Mouse (Mus musculus): ENCODE data around the gene Phactr2. TPM values are rescaled to one million over a fixed set of nuclear protein-coding genes. Genes with fewer than 3 reads are reported as not detected.

The Phactr2 gene
- polyA plus RNA-seq, 1 experiment from 2014 or later, result 70.5 TPM

DNA sequence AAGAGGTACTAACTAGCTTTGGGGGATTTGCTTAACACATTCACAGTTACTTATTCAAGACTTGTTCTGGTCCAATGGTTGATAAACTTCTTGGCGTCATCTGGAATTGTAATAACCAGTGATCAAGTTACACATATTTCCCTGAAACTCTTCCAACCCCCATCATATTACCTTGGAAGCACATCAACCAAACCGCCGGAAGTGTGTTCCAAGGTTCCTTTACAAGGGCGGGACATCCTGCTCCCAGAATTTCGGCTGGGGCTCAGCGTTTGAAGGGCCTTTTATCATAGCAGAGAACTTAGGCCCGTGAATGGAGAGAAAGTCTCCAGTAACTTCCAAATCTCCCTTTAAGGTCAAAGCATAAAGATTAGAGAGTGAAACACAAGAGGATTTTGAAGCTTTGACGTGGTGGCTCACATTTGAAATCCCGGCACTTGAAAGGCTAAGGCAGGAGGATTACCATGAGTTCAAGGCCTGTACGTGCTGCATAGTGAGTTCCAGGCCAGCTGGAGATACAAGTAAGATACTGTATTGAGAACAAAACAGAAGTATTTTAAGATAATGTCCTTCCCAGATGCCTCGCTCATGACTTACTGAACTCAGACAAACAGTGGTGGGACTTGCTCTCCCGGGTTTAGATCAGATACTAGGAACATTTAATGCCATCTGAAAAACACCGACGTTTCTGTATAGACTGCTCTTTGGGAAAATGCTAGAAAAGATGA is 147.9 kb downstream of the Phactr2 start:
- Histone ChIP-seq H3K4me2 (no peak overlapping the region), H3K27ac (ENCODE audit: low read depth, low read length) (0 out of 2 replicates have a peak overlapping the region, but pooled peaks have one; percentile 7), H3K4me3 (ENCODE audit: low read depth, low read length) (no peak overlapping the region), H3K36me3 (ENCODE audit: control insufficient read depth, insufficient read depth, low read length) (no peaks in the 10 kb centered on the region), H3K9ac (ENCODE audit: low read depth, low read length) (no peak overlapping the region), H3K27me3 (ENCODE audit: control insufficient read depth, insufficient read depth, low read length) (no peaks in the 10 kb centered on the region), H3K4me1 (ENCODE audit: control insufficient read depth, insufficient read depth, low read length) (peaks cover 17% of the 10 kb centered on the region), H3K9me3 (replicated peaks; ENCODE audit: control insufficient read depth, low read length) (no peaks in the 10 kb centered on the region)
- WGBS (ENCODE audit: insufficient replicate concordance), result 62% methylated on average over 14 of the region's 14 CpGs
- ATAC-seq (replicated peaks; ENCODE audit: insufficient number of reproducible peaks, low FRiP score, low TSS enrichment), result no peak

DNA sequence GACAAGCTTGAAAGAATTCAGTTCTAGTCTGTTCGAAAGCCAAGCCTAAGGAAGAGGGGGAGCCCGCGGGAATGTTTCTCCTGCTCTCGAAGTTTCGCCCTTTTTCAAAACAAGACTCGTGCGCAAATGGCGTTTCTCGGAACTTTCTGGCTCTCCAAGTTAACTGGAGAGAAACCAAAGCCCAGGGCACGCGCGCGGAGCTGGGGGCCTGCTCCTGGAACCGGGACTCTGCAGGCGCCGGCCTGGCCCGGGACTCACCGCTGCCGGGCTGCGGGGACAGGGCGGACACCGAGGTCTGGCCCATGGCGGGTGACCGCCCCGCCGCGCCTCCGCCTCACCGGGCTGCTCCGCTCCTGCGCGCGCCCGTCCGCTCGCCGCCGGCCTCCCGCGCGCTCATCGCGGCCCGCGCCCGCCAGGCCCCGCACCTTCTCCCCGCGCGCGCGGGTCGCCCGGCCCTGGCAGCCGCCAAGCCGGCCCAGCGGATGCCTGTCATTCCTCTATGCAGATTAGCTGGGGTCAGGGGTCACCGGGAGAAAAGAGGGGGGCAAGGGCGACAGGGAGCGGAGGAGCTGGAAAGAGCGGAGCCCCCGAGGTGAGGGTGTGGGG is 150.3 kb downstream of the Phactr2 start:
- H3K9me3 ChIP-seq (replicated peaks; ENCODE audit: control insufficient read depth, low read length), result no peaks in the 10 kb centered on the region
- H3K36me3 ChIP-seq (ENCODE audit: control insufficient read depth, insufficient read depth, low read length), result no peaks in the 10 kb centered on the region
- peaks cover 22% of the 10 kb centered on the region for H3K4me1 ChIP-seq (ENCODE audit: control insufficient read depth, insufficient read depth, low read length)
- 0% methylated on average over 45 of the region's 62 CpGs for WGBS (ENCODE audit: insufficient replicate concordance)
- peak; percentile 84 for ATAC-seq (replicated peaks; ENCODE audit: insufficient number of reproducible peaks, low FRiP score, low TSS enrichment)
- H3K4me3 ChIP-seq (ENCODE audit: low read depth, low read length), result peak overlapping the region; percentile 68
- peak overlapping the region; percentile 79 for H3K4me2 ChIP-seq
- no peaks in the 10 kb centered on the region for H3K27me3 ChIP-seq (ENCODE audit: control insufficient read depth, insufficient read depth, low read length)
- peak overlapping the region; percentile 96 for H3K27ac ChIP-seq (ENCODE audit: low read depth, low read length)
- H3K9ac ChIP-seq (ENCODE audit: low read depth, low read length), result peak overlapping the region; percentile 94

DNA sequence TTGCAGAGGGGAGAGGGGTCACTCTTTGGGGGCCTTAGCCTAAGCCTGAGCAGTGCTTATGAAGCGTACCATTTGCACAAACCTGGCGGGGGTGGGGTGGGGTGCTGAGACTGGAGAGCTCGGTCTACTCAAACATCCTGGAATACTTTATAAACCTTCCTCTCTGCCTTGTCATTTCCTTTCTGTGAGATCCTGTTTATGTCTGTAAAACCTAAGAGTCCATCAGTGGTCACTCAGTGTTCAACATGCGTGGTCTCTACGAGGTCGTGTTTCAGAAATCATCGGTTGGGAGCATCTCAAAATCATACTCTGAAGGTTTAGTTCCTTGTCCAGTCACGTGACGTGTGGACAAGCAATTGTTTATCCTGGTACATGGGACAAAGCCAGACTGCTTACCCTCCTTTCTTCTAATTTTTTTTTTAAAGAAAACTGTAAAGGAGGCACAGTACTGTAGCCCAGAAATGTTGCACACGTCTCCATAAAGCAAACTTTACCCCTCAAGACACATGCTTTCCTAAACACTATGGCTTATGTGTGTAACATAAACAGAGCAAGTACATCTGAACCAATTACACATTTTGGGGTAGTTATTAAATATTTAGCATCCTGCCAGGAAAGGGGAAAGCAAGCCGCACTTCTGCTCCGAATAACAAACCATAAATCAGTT is 150.9 kb downstream of the Phactr2 start:
- 15% methylated on average over 12 of the region's 12 CpGs for WGBS (ENCODE audit: insufficient replicate concordance)
- Histone ChIP-seq H3K4me3 (ENCODE audit: low read depth, low read length) (peak overlapping the region; percentile 68), H3K4me1 (ENCODE audit: control insufficient read depth, insufficient read depth, low read length) (peaks cover 21% of the 10 kb centered on the region), H3K27ac (ENCODE audit: low read depth, low read length) (peak overlapping the region; percentile 96), H3K9me3 (replicated peaks; ENCODE audit: control insufficient read depth, low read length) (no peaks in the 10 kb centered on the region), H3K4me2 (peak overlapping the region; percentile 79), H3K27me3 (ENCODE audit: control insufficient read depth, insufficient read depth, low read length) (no peaks in the 10 kb centered on the region), H3K36me3 (ENCODE audit: control insufficient read depth, insufficient read depth, low read length) (no peaks in the 10 kb centered on the region), H3K9ac (ENCODE audit: low read depth, low read length) (peak overlapping the region; percentile 94)
- ATAC-seq (replicated peaks; ENCODE audit: insufficient number of reproducible peaks, low FRiP score, low TSS enrichment), result no peak

DNA sequence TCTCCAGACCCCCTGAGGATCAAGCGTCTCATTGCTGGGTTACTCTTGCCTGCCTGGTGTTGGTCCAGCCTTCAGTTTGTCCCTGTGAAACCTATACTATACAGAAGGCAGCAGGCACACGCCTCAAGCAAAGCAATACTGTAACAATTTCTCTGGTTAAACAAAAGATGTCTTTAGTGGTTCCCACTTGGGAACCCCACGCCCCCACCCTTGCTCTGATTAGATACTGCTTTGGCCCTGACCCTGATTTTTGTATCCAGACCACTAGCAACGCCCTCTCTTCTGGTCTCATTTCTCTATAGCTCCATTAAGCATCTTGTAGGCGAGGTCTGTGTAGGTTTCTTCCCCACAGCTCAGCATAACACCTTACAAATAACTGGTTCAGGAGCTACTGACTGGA is 159.2 kb downstream of the Phactr2 start:
- Histone ChIP-seq H3K27me3 (ENCODE audit: control insufficient read depth, insufficient read depth, low read length) (no peaks in the 10 kb centered on the region), H3K27ac (ENCODE audit: low read depth, low read length) (no peak overlapping the region)

DNA sequence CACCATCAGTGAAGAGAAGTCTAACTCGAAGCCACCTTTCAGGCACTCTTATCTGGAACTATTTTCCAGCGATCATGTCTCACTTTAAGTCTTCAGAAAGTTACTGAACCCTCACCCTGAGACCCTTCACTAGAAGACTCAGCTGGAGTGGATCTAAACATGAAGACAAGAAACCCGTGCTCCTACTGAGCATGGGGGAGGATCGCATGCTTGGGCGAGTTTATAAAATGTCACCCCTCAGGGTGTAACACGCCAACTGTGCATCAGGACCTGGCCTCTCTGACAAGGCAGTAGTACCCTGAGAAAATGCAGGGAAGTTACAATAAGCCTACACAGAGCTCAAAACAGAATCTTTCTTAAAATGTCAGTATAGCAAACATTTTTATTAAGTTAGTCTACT is 161.6 kb downstream of the Phactr2 start:
- no peaks in the 10 kb centered on the region for H3K9me3 ChIP-seq (replicated peaks; ENCODE audit: control insufficient read depth, low read length)
- no peak overlapping the region for H3K4me3 ChIP-seq (ENCODE audit: low read depth, low read length)
- H3K9ac ChIP-seq (ENCODE audit: low read depth, low read length), result no peak overlapping the region
- 65% methylated on average over 6 of the region's 6 CpGs for WGBS (ENCODE audit: insufficient replicate concordance)
- H3K4me1 ChIP-seq (ENCODE audit: control insufficient read depth, insufficient read depth, low read length), result peaks cover 43% of the 10 kb centered on the region
- no peaks in the 10 kb centered on the region for H3K27me3 ChIP-seq (ENCODE audit: control insufficient read depth, insufficient read depth, low read length)
- no peak overlapping the region for H3K27ac ChIP-seq (ENCODE audit: low read depth, low read length)
- ATAC-seq (replicated peaks; ENCODE audit: insufficient number of reproducible peaks, low FRiP score, low TSS enrichment), result no peak
- no peak overlapping the region for H3K4me2 ChIP-seq
- no peaks in the 10 kb centered on the region for H3K36me3 ChIP-seq (ENCODE audit: control insufficient read depth, insufficient read depth, low read length)

More for the DNA sequence above, 159.2 kb downstream of the Phactr2 start:
- H3K36me3 ChIP-seq (ENCODE audit: control insufficient read depth, insufficient read depth, low read length), result no peaks in the 10 kb centered on the region
- ATAC-seq (replicated peaks; ENCODE audit: insufficient number of reproducible peaks, low FRiP score, low TSS enrichment), result 0 out of 2 replicates have a peak, but pooled peaks have one; percentile 26
- no peak overlapping the region for H3K4me3 ChIP-seq (ENCODE audit: low read depth, low read length)
- peaks cover 39% of the 10 kb centered on the region for H3K4me1 ChIP-seq (ENCODE audit: control insufficient read depth, insufficient read depth, low read length)
- H3K4me2 ChIP-seq, result no peak overlapping the region
- no peaks in the 10 kb centered on the region for H3K9me3 ChIP-seq (replicated peaks; ENCODE audit: control insufficient read depth, low read length)
- 64% methylated on average over 5 of the region's 5 CpGs for WGBS (ENCODE audit: insufficient replicate concordance)
- no peak overlapping the region for H3K9ac ChIP-seq (ENCODE audit: low read depth, low read length)

DNA sequence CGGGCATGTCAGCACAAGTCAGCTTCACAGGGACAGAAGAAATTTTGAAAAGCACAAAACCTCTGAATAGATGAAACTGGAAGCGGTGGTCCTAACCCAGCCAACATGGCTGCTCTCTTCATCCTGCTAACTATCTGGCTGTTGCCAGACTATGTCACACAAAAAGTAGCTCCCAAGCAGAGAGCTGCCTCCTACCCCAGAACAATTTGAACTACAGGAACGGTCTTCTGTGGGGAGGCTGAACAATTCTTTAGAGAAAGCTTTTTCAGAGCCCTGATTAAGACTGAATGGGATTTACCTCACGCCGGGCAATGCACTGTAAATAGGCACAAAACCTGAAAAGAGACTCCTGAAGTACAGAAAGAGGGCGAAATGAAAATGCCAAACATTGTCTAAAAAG is 162.6 kb downstream of the Phactr2 start:
- H3K36me3 ChIP-seq (ENCODE audit: control insufficient read depth, insufficient read depth, low read length), result no peaks in the 10 kb centered on the region
- H3K4me3 ChIP-seq (ENCODE audit: low read depth, low read length), result no peak overlapping the region
- H3K9ac ChIP-seq (ENCODE audit: low read depth, low read length), result no peak overlapping the region
- H3K27me3 ChIP-seq (ENCODE audit: control insufficient read depth, insufficient read depth, low read length), result no peaks in the 10 kb centered on the region
- 77% methylated on average over 6 of the region's 6 CpGs for WGBS (ENCODE audit: insufficient replicate concordance)
- peaks cover 43% of the 10 kb centered on the region for H3K4me1 ChIP-seq (ENCODE audit: control insufficient read depth, insufficient read depth, low read length)
- no peak for ATAC-seq (replicated peaks; ENCODE audit: insufficient number of reproducible peaks, low FRiP score, low TSS enrichment)
- H3K4me2 ChIP-seq, result no peak overlapping the region
- H3K27ac ChIP-seq (ENCODE audit: low read depth, low read length), result no peak overlapping the region
- no peaks in the 10 kb centered on the region for H3K9me3 ChIP-seq (replicated peaks; ENCODE audit: control insufficient read depth, low read length)

DNA sequence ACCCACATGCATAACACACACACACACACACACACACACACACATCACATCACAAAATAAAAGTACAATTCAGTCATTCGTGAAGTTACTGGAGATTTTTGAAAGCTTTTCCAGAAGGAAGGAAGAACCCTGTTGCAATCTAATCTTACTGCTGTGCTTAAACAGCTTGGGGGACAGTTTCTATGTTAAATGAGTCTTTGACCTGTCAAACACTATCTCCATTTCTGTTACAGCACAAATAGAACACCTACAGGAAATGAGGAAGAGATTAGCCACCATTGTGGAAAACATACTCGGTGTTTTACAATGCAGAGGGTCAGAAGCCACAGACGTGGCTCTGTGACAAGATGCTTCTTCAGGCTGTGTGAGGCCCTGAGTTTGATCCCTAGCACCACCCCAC is 164.1 kb downstream of the Phactr2 start:
- Histone ChIP-seq H3K27ac (ENCODE audit: low read depth, low read length) (no peak overlapping the region), H3K36me3 (ENCODE audit: control insufficient read depth, insufficient read depth, low read length) (no peaks in the 10 kb centered on the region), H3K4me1 (ENCODE audit: control insufficient read depth, insufficient read depth, low read length) (peaks cover 40% of the 10 kb centered on the region), H3K4me2 (no peak overlapping the region), H3K4me3 (ENCODE audit: low read depth, low read length) (no peak overlapping the region), H3K27me3 (ENCODE audit: control insufficient read depth, insufficient read depth, low read length) (no peaks in the 10 kb centered on the region), H3K9me3 (replicated peaks; ENCODE audit: control insufficient read depth, low read length) (no peaks in the 10 kb centered on the region), H3K9ac (ENCODE audit: low read depth, low read length) (no peak overlapping the region)
- ATAC-seq (replicated peaks; ENCODE audit: insufficient number of reproducible peaks, low FRiP score, low TSS enrichment), result no peak
- 35% methylated on average over 3 of the region's 3 CpGs for WGBS (ENCODE audit: insufficient replicate concordance)

DNA sequence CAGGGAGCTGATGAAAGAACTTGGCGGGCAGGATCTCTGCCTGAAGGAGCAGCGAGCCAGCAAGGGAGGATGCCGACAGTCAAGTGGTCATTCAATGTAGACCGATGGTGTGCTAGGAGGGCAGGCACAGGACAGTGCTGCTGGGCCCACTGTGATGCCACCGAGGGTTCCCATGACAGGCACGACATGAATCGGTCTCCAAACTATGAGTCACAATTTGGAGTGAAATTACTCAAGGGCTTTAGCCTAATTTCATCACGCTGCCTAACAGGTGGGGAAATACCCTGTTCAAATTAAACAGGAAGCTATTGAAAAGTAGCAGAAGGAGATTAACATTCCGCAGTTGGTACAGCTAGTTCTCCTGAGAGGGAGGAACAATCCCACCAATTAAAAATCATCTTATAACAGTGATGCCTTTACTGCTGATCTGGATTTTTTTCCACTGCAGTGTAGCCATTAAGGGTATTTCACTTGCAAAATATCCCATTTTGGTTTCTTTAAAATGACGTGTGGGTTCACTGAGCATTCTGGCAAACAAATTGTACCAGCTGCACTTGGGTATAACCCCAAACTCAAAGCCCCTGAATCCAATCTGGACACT is 169.5 kb downstream of the Phactr2 start:
- no peak overlapping the region for H3K9ac ChIP-seq (ENCODE audit: low read depth, low read length)
- H3K9me3 ChIP-seq (replicated peaks; ENCODE audit: control insufficient read depth, low read length), result no peaks in the 10 kb centered on the region
- no peak overlapping the region for H3K4me2 ChIP-seq
- WGBS (ENCODE audit: insufficient replicate concordance), result 83% methylated on average over 10 of the region's 10 CpGs
- no peak for ATAC-seq (replicated peaks; ENCODE audit: insufficient number of reproducible peaks, low FRiP score, low TSS enrichment)
- no peaks in the 10 kb centered on the region for H3K27me3 ChIP-seq (ENCODE audit: control insufficient read depth, insufficient read depth, low read length)
- H3K36me3 ChIP-seq (ENCODE audit: control insufficient read depth, insufficient read depth, low read length), result no peaks in the 10 kb centered on the region
- H3K27ac ChIP-seq (ENCODE audit: low read depth, low read length), result no peak overlapping the region
- no peak overlapping the region for H3K4me3 ChIP-seq (ENCODE audit: low read depth, low read length)
- H3K4me1 ChIP-seq (ENCODE audit: control insufficient read depth, insufficient read depth, low read length), result peaks cover 1% of the 10 kb centered on the region
